Mouse (Mus musculus): ENCODE results near the gene Man1b1. TPM values are rescaled to one million over a fixed set of nuclear protein-coding genes. Genes with fewer than 3 reads are reported as not detected.

Man1b1 gene
- polyA plus RNA-seq, 1 experiment from 2014 or later, result 52.3 TPM

Other genes with a start within 250 kb of the Man1b1 start
- gene Noxa1, start 237.2 kb upstream of the Man1b1 start, polyA plus RNA-seq (2016; fragmentation: Nextera tagmentation; extraction: Ambion mirVana), result 0.14 TPM in 1 of 2 replicates, not detected in the other
- gene Nrarp, start 151.6 kb upstream of the Man1b1 start, polyA plus RNA-seq (2016; fragmentation: Nextera tagmentation; extraction: Ambion mirVana), result 5.7 and 5.9 TPM in 2 replicates
- 7.7 and 8.4 TPM in 2 replicates for gene Tor4a, start 135.5 kb upstream of the Man1b1 start, polyA plus RNA-seq (2016; fragmentation: Nextera tagmentation; extraction: Ambion mirVana)
- gene Nelfb, start 120.8 kb upstream of the Man1b1 start, polyA plus RNA-seq (2016; fragmentation: Nextera tagmentation; extraction: Ambion mirVana), result 90.9 and 99.8 TPM in 2 replicates
- gene Stpg3, start 117.7 kb upstream of the Man1b1 start, polyA plus RNA-seq (2016; fragmentation: Nextera tagmentation; extraction: Ambion mirVana), result 0.10 TPM in 1 of 2 replicates, not detected in the other
- 0.92 TPM in 1 of 2 replicates, not detected in the other for gene Fam166a, start 113.6 kb upstream of the Man1b1 start, polyA plus RNA-seq (2016; fragmentation: Nextera tagmentation; extraction: Ambion mirVana)
- 544 and 610 TPM in 2 replicates for gene Tubb4b, start 107.6 kb upstream of the Man1b1 start, polyA plus RNA-seq (2016; fragmentation: Nextera tagmentation; extraction: Ambion mirVana)
- gene Slc34a3, start 98.0 kb upstream of the Man1b1 start, polyA plus RNA-seq (2016; fragmentation: Nextera tagmentation; extraction: Ambion mirVana), result not detected in 2 replicates
- gene Rnf224, start 95.6 kb upstream of the Man1b1 start, polyA plus RNA-seq (2016; fragmentation: Nextera tagmentation; extraction: Ambion mirVana), result 0.08 TPM in 1 of 2 replicates, not detected in the other
- gene Rnf208, start 90.1 kb upstream of the Man1b1 start, polyA plus RNA-seq (2016; fragmentation: Nextera tagmentation; extraction: Ambion mirVana), result 6.4 and 9.1 TPM in 2 replicates
- not detected in 2 replicates for gene Cysrt1, start 89.9 kb upstream of the Man1b1 start, polyA plus RNA-seq (2016; fragmentation: Nextera tagmentation; extraction: Ambion mirVana)
- gene AL732309.1, start 85.5 kb upstream of the Man1b1 start, polyA plus RNA-seq (2016; fragmentation: Nextera tagmentation; extraction: Ambion mirVana), result 4.0 and 6.0 TPM in 2 replicates
- 17.1 and 19.0 TPM in 2 replicates for gene Tmem203, start 76.9 kb upstream of the Man1b1 start, polyA plus RNA-seq (2016; fragmentation: Nextera tagmentation; extraction: Ambion mirVana)
- gene Tprn, start 69.7 kb upstream of the Man1b1 start, polyA plus RNA-seq (2016; fragmentation: Nextera tagmentation; extraction: Ambion mirVana), result 5.1 and 6.4 TPM in 2 replicates
- gene Ssna1, start 59.9 kb upstream of the Man1b1 start, polyA plus RNA-seq (2016; fragmentation: Nextera tagmentation; extraction: Ambion mirVana), result 164 and 199 TPM in 2 replicates
- 101 and 113 TPM in 2 replicates for gene Anapc2, start 59.9 kb upstream of the Man1b1 start, polyA plus RNA-seq (2016; fragmentation: Nextera tagmentation; extraction: Ambion mirVana)
- not detected in 2 replicates for gene Tmem210, start 44.2 kb upstream of the Man1b1 start, polyA plus RNA-seq (2016; fragmentation: Nextera tagmentation; extraction: Ambion mirVana)
- not detected in 2 replicates for gene Lrrc26, start 42.4 kb upstream of the Man1b1 start, polyA plus RNA-seq (2016; fragmentation: Nextera tagmentation; extraction: Ambion mirVana)
- 0.93 TPM in 1 of 2 replicates, not detected in the other for gene Grin1, start 13.2 kb upstream of the Man1b1 start, polyA plus RNA-seq (2016; fragmentation: Nextera tagmentation; extraction: Ambion mirVana)
- 12.9 and 19.1 TPM in 2 replicates for gene Dpp7, start 24.0 kb downstream of the Man1b1 start, polyA plus RNA-seq (2016; fragmentation: Nextera tagmentation; extraction: Ambion mirVana)
- gene Uap1l1, start 33.3 kb downstream of the Man1b1 start, polyA plus RNA-seq (2016; fragmentation: Nextera tagmentation; extraction: Ambion mirVana), result 9.5 and 12.7 TPM in 2 replicates
- gene Sapcd2, start 40.0 kb downstream of the Man1b1 start, polyA plus RNA-seq (2016; fragmentation: Nextera tagmentation; extraction: Ambion mirVana), result 26.8 and 31.8 TPM in 2 replicates
- gene Entpd2, start 63.5 kb downstream of the Man1b1 start, polyA plus RNA-seq (2016; fragmentation: Nextera tagmentation; extraction: Ambion mirVana), result not detected in 2 replicates
- gene Npdc1, start 67.0 kb downstream of the Man1b1 start, polyA plus RNA-seq (2016; fragmentation: Nextera tagmentation; extraction: Ambion mirVana), result 14.6 and 16.5 TPM in 2 replicates
- not detected in 2 replicates for gene Fut7, start 90.9 kb downstream of the Man1b1 start, polyA plus RNA-seq (2016; fragmentation: Nextera tagmentation; extraction: Ambion mirVana)
- 3.5 and 4.7 TPM in 2 replicates for gene Abca2, start 96.4 kb downstream of the Man1b1 start, polyA plus RNA-seq (2016; fragmentation: Nextera tagmentation; extraction: Ambion mirVana)
- 0.69 and 1.1 TPM in 2 replicates for gene Clic3, start 124.5 kb downstream of the Man1b1 start, polyA plus RNA-seq (2016; fragmentation: Nextera tagmentation; extraction: Ambion mirVana)
- gene Paxx, start 128.8 kb downstream of the Man1b1 start, polyA plus RNA-seq (2016; fragmentation: Nextera tagmentation; extraction: Ambion mirVana), result 15.6 and 17.7 TPM in 2 replicates
- gene Ptgds, start 137.7 kb downstream of the Man1b1 start, polyA plus RNA-seq (2016; fragmentation: Nextera tagmentation; extraction: Ambion mirVana), result 0.18 and 0.32 TPM in 2 replicates
- not detected in 2 replicates for gene Lcn12, start 161.6 kb downstream of the Man1b1 start, polyA plus RNA-seq (2016; fragmentation: Nextera tagmentation; extraction: Ambion mirVana)
- gene Fbxw5, start 168.4 kb downstream of the Man1b1 start, polyA plus RNA-seq (2016; fragmentation: Nextera tagmentation; extraction: Ambion mirVana), result 86.0 and 92.1 TPM in 2 replicates
- gene C8g, start 169.4 kb downstream of the Man1b1 start, polyA plus RNA-seq (2016; fragmentation: Nextera tagmentation; extraction: Ambion mirVana), result 4.2 and 6.0 TPM in 2 replicates
- 29.7 and 30.9 TPM in 2 replicates for gene Traf2, start 214.6 kb downstream of the Man1b1 start, polyA plus RNA-seq (2016; fragmentation: Nextera tagmentation; extraction: Ambion mirVana)
- 336 and 382 TPM in 2 replicates for gene Edf1, start 225.5 kb downstream of the Man1b1 start, polyA plus RNA-seq (2016; fragmentation: Nextera tagmentation; extraction: Ambion mirVana)
- 1.6 and 3.7 TPM in 2 replicates for gene Mamdc4, start 242.5 kb downstream of the Man1b1 start, polyA plus RNA-seq (2016; fragmentation: Nextera tagmentation; extraction: Ambion mirVana)
- 160 and 170 TPM in 2 replicates for gene Phpt1, start 242.9 kb downstream of the Man1b1 start, polyA plus RNA-seq (2016; fragmentation: Nextera tagmentation; extraction: Ambion mirVana)
- 0.08 TPM in 1 of 2 replicates, not detected in the other for gene Ajm1, start 249.4 kb downstream of the Man1b1 start, polyA plus RNA-seq (2016; fragmentation: Nextera tagmentation; extraction: Ambion mirVana)